Mouse (Mus musculus): ENCODE measurements around the gene Ap3s2. TPM values are rescaled to one million over a fixed set of nuclear protein-coding genes. Genes with fewer than 3 reads are reported as not detected.
A peak's percentile ranks its signal among the peaks of the same experiment; 100 is the strongest.

Ap3s2 gene
- polyA plus RNA-seq, 1 experiment from 2014 or later, result 61.2 TPM

- WGBS, result under 1% methylated on average over 32 of the region's 32 CpGs
- Histone ChIP-seq H3K27me3 (ENCODE audit: control insufficient read depth, insufficient read depth, low read length) (no peaks in the 10 kb centered on the region), H3K4me1 (ENCODE audit: control insufficient read depth, insufficient read depth, low read length) (peaks cover 3% of the 10 kb centered on the region; the same call in 1 of the 2 replicates), H3K4me3 (ENCODE audit: low read depth, low read length) (peak within 1 kb of the TSS; percentile 50), H3K9me3 (replicated peaks; ENCODE audit: control insufficient read depth, low read length) (no peaks in the 10 kb centered on the region), H3K9ac (replicated peaks; ENCODE audit: low read length) (peak within 1 kb of the TSS; percentile 72), H3K4me2 (ENCODE audit: low read depth, low read length) (peak within 1 kb of the TSS; percentile 68), H3K27ac (replicated peaks; ENCODE audit: low read depth, low read length) (peak within 1 kb of the TSS; percentile 41; the same call in 1 of the 2 replicates), H3K36me3 (replicated peaks; ENCODE audit: control insufficient read depth, insufficient read depth, low read depth, low read length) (no peaks in the 10 kb centered on the region)
- DNase-seq (ENCODE audit: low spot score), result peak; percentile 76
- ATAC-seq (replicated peaks; ENCODE audit: insufficient number of reproducible peaks, low FRiP score, low TSS enrichment, low read depth), result peak; percentile 80
These were observed 14.5 kb upstream of the Ap3s2 start, which contains the start of gene Arpin for GRCm38 (mm10) chr7:79934862-79935510. Gene Arpin, minus strand, starts transcription at chr7:79935359.

GRCm38 (mm10) chr7:79934461-79934860, 14.0 kb upstream of the Ap3s2 start:
- Histone ChIP-seq H3K4me3 (ENCODE audit: low read depth, low read length) (peak overlapping the region; percentile 50), H3K27me3 (ENCODE audit: control insufficient read depth, insufficient read depth, low read length) (no peaks in the 10 kb centered on the region), H3K27ac (replicated peaks; ENCODE audit: low read depth, low read length) (no peak overlapping the region), H3K9me3 (replicated peaks; ENCODE audit: control insufficient read depth, low read length) (no peaks in the 10 kb centered on the region), H3K36me3 (replicated peaks; ENCODE audit: control insufficient read depth, insufficient read depth, low read depth, low read length) (no peaks in the 10 kb centered on the region), H3K4me1 (ENCODE audit: control insufficient read depth, insufficient read depth, low read length) (peaks cover 3% of the 10 kb centered on the region; the same call in 1 of the 2 replicates), H3K9ac (replicated peaks; ENCODE audit: low read length) (peak overlapping the region; percentile 72), H3K4me2 (ENCODE audit: low read depth, low read length) (peak overlapping the region; percentile 68)
- DNase-seq (ENCODE audit: low spot score), result no peak
- 46% methylated on average over 5 of the region's 5 CpGs for WGBS
- ATAC-seq (replicated peaks; ENCODE audit: insufficient number of reproducible peaks, low FRiP score, low TSS enrichment, low read depth), result no peak

GRCm38 (mm10) chr7:79928516-79929052, 8.1 kb upstream of the Ap3s2 start:
- Histone ChIP-seq H3K9ac (replicated peaks; ENCODE audit: low read length) (no peak overlapping the region), H3K27ac (replicated peaks; ENCODE audit: low read depth, low read length) (no peak overlapping the region), H3K4me3 (ENCODE audit: low read depth, low read length) (no peak overlapping the region), H3K9me3 (replicated peaks; ENCODE audit: control insufficient read depth, low read length) (no peaks in the 10 kb centered on the region), H3K4me1 (ENCODE audit: control insufficient read depth, insufficient read depth, low read length) (no peaks in the 10 kb centered on the region), H3K4me2 (ENCODE audit: low read depth, low read length) (no peak overlapping the region), H3K36me3 (replicated peaks; ENCODE audit: control insufficient read depth, insufficient read depth, low read depth, low read length) (no peaks in the 10 kb centered on the region), H3K27me3 (ENCODE audit: control insufficient read depth, insufficient read depth, low read length) (no peaks in the 10 kb centered on the region)
- ATAC-seq (replicated peaks; ENCODE audit: insufficient number of reproducible peaks, low FRiP score, low TSS enrichment, low read depth) (no peak), DNase-seq (ENCODE audit: low spot score) (no peak)
- WGBS, result 77% methylated on average over 2 of the region's 2 CpGs

GRCm38 (mm10) chr7:79914556-79914955, 5.9 kb downstream of the Ap3s2 start:
- Histone ChIP-seq H3K36me3 (replicated peaks; ENCODE audit: control insufficient read depth, insufficient read depth, low read depth, low read length) (no peaks in the 10 kb centered on the region; the same call in 1 of the 2 replicates), H3K27ac (replicated peaks; ENCODE audit: low read depth, low read length) (no peak overlapping the region), H3K4me1 (ENCODE audit: control insufficient read depth, insufficient read depth, low read length) (peaks cover under 1% of the 10 kb centered on the region; the same call in 1 of the 2 replicates), H3K9ac (replicated peaks; ENCODE audit: low read length) (no peak overlapping the region), H3K9me3 (replicated peaks; ENCODE audit: control insufficient read depth, low read length) (no peaks in the 10 kb centered on the region), H3K27me3 (ENCODE audit: control insufficient read depth, insufficient read depth, low read length) (no peaks in the 10 kb centered on the region), H3K4me2 (ENCODE audit: low read depth, low read length) (no peak overlapping the region), H3K4me3 (ENCODE audit: low read depth, low read length) (no peak overlapping the region)
- WGBS, result 78% methylated on average over 3 of the region's 3 CpGs
- peak; percentile 69 for DNase-seq (ENCODE audit: low spot score)
- ATAC-seq (replicated peaks; ENCODE audit: insufficient number of reproducible peaks, low FRiP score, low TSS enrichment, low read depth), result no peak

GRCm38 (mm10) chr7:79907356-79907755, 13.1 kb downstream of the Ap3s2 start:
- Histone ChIP-seq H3K27me3 (ENCODE audit: control insufficient read depth, insufficient read depth, low read length) (no peaks in the 10 kb centered on the region), H3K4me1 (ENCODE audit: control insufficient read depth, insufficient read depth, low read length) (no peaks in the 10 kb centered on the region), H3K4me3 (ENCODE audit: low read depth, low read length) (no peak overlapping the region), H3K36me3 (replicated peaks; ENCODE audit: control insufficient read depth, insufficient read depth, low read depth, low read length) (no peaks in the 10 kb centered on the region; the same call in none of the 2 replicates), H3K4me2 (ENCODE audit: low read depth, low read length) (no peak overlapping the region), H3K9me3 (replicated peaks; ENCODE audit: control insufficient read depth, low read length) (no peaks in the 10 kb centered on the region), H3K9ac (replicated peaks; ENCODE audit: low read length) (no peak overlapping the region), H3K27ac (replicated peaks; ENCODE audit: low read depth, low read length) (no peak overlapping the region)
- ATAC-seq (replicated peaks; ENCODE audit: insufficient number of reproducible peaks, low FRiP score, low TSS enrichment, low read depth) (no peak), DNase-seq (ENCODE audit: low spot score) (no peak)
- WGBS, result 63% methylated on average over 2 of the region's 2 CpGs

- Histone ChIP-seq H3K4me1 (ENCODE audit: control insufficient read depth, insufficient read depth, low read length) (no peaks in the 10 kb centered on the region), H3K27ac (replicated peaks; ENCODE audit: low read depth, low read length) (no peak overlapping the region), H3K27me3 (ENCODE audit: control insufficient read depth, insufficient read depth, low read length) (no peaks in the 10 kb centered on the region), H3K4me3 (ENCODE audit: low read depth, low read length) (no peak overlapping the region), H3K4me2 (ENCODE audit: low read depth, low read length) (no peak overlapping the region), H3K9ac (replicated peaks; ENCODE audit: low read length) (no peak overlapping the region), H3K9me3 (replicated peaks; ENCODE audit: control insufficient read depth, low read length) (no peaks in the 10 kb centered on the region), H3K36me3 (replicated peaks; ENCODE audit: control insufficient read depth, insufficient read depth, low read depth, low read length) (no peaks in the 10 kb centered on the region; the same call in none of the 2 replicates)
- DNase-seq (ENCODE audit: low spot score) (no peak), ATAC-seq (replicated peaks; ENCODE audit: insufficient number of reproducible peaks, low FRiP score, low TSS enrichment, low read depth) (no peak)
- 91% methylated on average over 3 of the region's 3 CpGs for WGBS
These were observed 13.5 kb downstream of the Ap3s2 start for GRCm38 (mm10) chr7:79906914-79907313.

- 84% methylated on average over 4 of the region's 4 CpGs for WGBS
- Histone ChIP-seq H3K27ac (replicated peaks; ENCODE audit: low read depth, low read length) (no peak overlapping the region), H3K36me3 (replicated peaks; ENCODE audit: control insufficient read depth, insufficient read depth, low read depth, low read length) (no peaks in the 10 kb centered on the region; the same call in 1 of the 2 replicates), H3K27me3 (ENCODE audit: control insufficient read depth, insufficient read depth, low read length) (no peaks in the 10 kb centered on the region), H3K9me3 (replicated peaks; ENCODE audit: control insufficient read depth, low read length) (no peaks in the 10 kb centered on the region), H3K4me3 (ENCODE audit: low read depth, low read length) (no peak overlapping the region), H3K9ac (replicated peaks; ENCODE audit: low read length) (no peak overlapping the region), H3K4me1 (ENCODE audit: control insufficient read depth, insufficient read depth, low read length) (no peaks in the 10 kb centered on the region), H3K4me2 (ENCODE audit: low read depth, low read length) (no peak overlapping the region)
- DNase-seq (ENCODE audit: low spot score) (no peak), ATAC-seq (replicated peaks; ENCODE audit: insufficient number of reproducible peaks, low FRiP score, low TSS enrichment, low read depth) (no peak)
These were observed 15.3 kb downstream of the Ap3s2 start for GRCm38 (mm10) chr7:79905193-79905592.

- H3K9ac ChIP-seq (replicated peaks; ENCODE audit: low read length), result no peak overlapping the region
- WGBS, result 93% methylated on average over 8 of the region's 8 CpGs
- H3K4me1 ChIP-seq (ENCODE audit: control insufficient read depth, insufficient read depth, low read length), result no peaks in the 10 kb centered on the region
- H3K9me3 ChIP-seq (replicated peaks; ENCODE audit: control insufficient read depth, low read length), result no peaks in the 10 kb centered on the region
- DNase-seq (ENCODE audit: low spot score) (no peak), ATAC-seq (replicated peaks; ENCODE audit: insufficient number of reproducible peaks, low FRiP score, low TSS enrichment, low read depth) (no peak)
- H3K36me3 ChIP-seq (replicated peaks; ENCODE audit: control insufficient read depth, insufficient read depth, low read depth, low read length), result no peaks in the 10 kb centered on the region
- H3K4me3 ChIP-seq (ENCODE audit: low read depth, low read length), result no peak overlapping the region
- H3K4me2 ChIP-seq (ENCODE audit: low read depth, low read length), result no peak overlapping the region
- H3K27ac ChIP-seq (replicated peaks; ENCODE audit: low read depth, low read length), result no peak overlapping the region
- no peaks in the 10 kb centered on the region for H3K27me3 ChIP-seq (ENCODE audit: control insufficient read depth, insufficient read depth, low read length)
These were observed 17.2 kb downstream of the Ap3s2 start for GRCm38 (mm10) chr7:79903160-79903792.

Measured in embryonic facial prominence, embryonic 11.5 days (tissue).